Mouse (Mus musculus) monocyte, adult 59 days (primary cell): ENCODE results near the gene Rps6kl1. TPM values are rescaled to one million over a fixed set of nuclear protein-coding genes. Genes with fewer than 3 reads are reported as not detected.

Experiments
- total RNA-seq, 2 experiments: library from RNA; stranded (reverse); gene quantifications; one replicate each; pipeline ENCODE4 v1.2.4; 2023

Gene Rps6kl1
- total RNA-seq = not detected

DNA sequence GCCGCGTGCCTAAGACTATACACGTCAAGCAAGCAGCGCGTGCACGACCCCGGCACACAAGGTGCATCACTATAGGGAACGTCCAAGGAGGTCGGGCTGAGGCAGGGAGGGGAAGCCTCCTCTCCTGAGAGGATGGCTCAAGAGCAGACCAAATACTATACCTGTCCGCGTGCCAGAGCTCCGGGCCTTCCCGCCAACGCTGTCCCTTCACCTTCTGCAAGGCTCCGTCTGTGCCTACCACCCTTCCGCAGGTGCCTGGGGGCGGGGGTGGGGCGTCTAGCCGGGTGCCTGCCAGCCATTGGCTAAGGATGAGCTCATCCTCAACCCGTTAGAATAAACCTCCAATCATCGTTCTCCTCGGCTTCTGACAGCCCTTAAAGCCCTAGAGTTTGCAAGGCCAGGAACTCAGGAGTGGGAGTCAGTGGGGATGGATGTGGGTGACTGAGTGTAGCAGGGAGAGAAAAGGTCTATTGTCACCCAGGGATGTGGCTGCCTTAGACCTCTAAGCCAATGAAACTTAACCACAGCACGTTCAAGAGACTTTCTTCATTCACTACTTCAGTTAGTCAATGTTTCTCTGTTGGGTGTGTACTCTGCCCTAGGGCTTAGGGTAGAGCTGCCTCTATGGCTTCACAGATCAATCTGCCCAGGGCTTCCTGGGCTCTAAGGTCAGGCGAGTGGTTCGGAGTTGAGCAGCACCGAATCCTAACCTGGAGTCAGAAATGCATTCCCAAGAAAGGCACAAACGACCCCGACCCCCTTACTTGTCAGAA lies at the start of gene Rps6kl1:
Gene Rps6kl1, minus strand, starts transcription at position 263 of the 773 bp plus-strand sequence.

DNA sequence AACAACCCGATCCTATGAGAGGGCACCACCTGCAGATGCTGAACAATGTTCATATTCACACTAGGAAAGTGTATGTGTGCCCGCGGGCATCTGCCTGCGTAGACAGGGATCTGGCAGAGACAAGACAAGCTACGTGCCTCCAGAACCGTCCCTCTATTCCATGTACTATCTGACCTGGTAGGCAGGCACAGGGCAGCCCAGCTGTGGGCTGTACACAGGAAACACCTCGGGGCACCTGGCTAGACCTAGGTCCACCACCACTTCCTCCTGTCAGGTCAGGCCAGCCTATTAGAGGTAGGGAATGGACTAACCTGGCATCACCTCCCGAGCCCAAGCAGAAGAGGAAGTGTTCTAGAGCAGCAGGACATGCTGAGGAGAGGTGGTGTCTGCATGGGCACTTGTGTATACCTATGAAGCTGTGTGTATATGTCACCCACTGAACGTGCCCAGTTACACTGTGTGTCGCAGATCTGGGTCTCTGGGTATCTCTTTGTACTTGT lies 26.7 kb upstream of the Rps6kl1 start, which contains the start of gene Pgf:
Gene Pgf, minus strand, starts transcription at position 51 of the 500 bp plus-strand sequence.

GRCm38 (mm10) chr12:85110698-85111592 lies 40.1 kb downstream of the Rps6kl1 start, which contains the start of the genes Prox2 and Dlst:
Gene Prox2, minus strand, starts transcription at chr12:85110759.
Gene Dlst, plus strand, starts transcription at chr12:85110833.

Other genes starting within 250 kb of the Rps6kl1 start
- gene Fcf1, start 180.4 kb downstream of the Rps6kl1 start, total RNA-seq = 10 to 100 TPM; 61.6 to 76.4 TPM
- 10 to 100 TPM; 37.3 to 40.2 TPM for gene Arel1, start 180.4 kb downstream of the Rps6kl1 start, total RNA-seq
- 10 to 100 TPM; 48.7 to 56.1 TPM for gene Ylpm1, start 154.9 kb downstream of the Rps6kl1 start, total RNA-seq
- gene Prox2, start 40.5 kb downstream of the Rps6kl1 start, total RNA-seq = 1 to 10 TPM; 1.7 to 4.2 TPM
- gene Dlst, start 40.4 kb downstream of the Rps6kl1 start, total RNA-seq = 100 to 1,000 TPM; 399 to 410 TPM
- 1 to 10 TPM in 1 of 2 experiments, under 1 TPM in 1; 0.60 to 1.3 TPM for gene Pgf, start 26.5 kb upstream of the Rps6kl1 start, total RNA-seq
- 100 to 1,000 TPM; 116 to 120 TPM for gene Eif2b2, start 68.2 kb upstream of the Rps6kl1 start, total RNA-seq
- 10 to 100 TPM; 10.6 to 12.9 TPM for gene Mlh3, start 119.3 kb upstream of the Rps6kl1 start, total RNA-seq
- gene Acyp1, start 137.2 kb upstream of the Rps6kl1 start, total RNA-seq = 10 to 100 TPM; 10.5 to 14.9 TPM
- gene Zc2hc1c, start 137.3 kb upstream of the Rps6kl1 start, total RNA-seq = under 1 TPM in 1 of 2 experiments, not detected in 1; 0.15 TPM
- 10 to 100 TPM; 58.0 to 61.1 TPM for gene Nek9, start 188.1 kb upstream of the Rps6kl1 start, total RNA-seq
- gene Tmed10, start 223.6 kb upstream of the Rps6kl1 start, total RNA-seq = 100 to 1,000 TPM; 281 to 296 TPM